Mouse (Mus musculus): ENCODE measurements around the gene Clic4.
"Not testable (repeated sequence)": the region's sequence is repeated elsewhere in the genome, so short reads cannot be mapped to it uniquely, and the experiment has no call there.

The Clic4 gene

GRCm38 (mm10) chr4:135230661-135231060, 42.0 kb downstream of the Clic4 start:
- DNase-seq, result no peak

GRCm38 (mm10) chr4:135229871-135230270, 42.7 kb downstream of the Clic4 start:
- DNase-seq, result no peak

- DNase-seq, result no peak
These were observed 44.5 kb downstream of the Clic4 start for GRCm38 (mm10) chr4:135228136-135228535.

GRCm38 (mm10) chr4:135226008-135226667, 46.5 kb downstream of the Clic4 start:
- no peak for DNase-seq

- DNase-seq, result no peak
These were observed 48.8 kb downstream of the Clic4 start for GRCm38 (mm10) chr4:135223808-135224207.

- no peak for DNase-seq
These were observed 50.8 kb downstream of the Clic4 start for GRCm38 (mm10) chr4:135221632-135222407.

GRCm38 (mm10) chr4:135220641-135221040, 52.0 kb downstream of the Clic4 start:
- no peak for DNase-seq

- DNase-seq, result peak; percentile 57
These were observed 53.0 kb downstream of the Clic4 start for GRCm38 (mm10) chr4:135219652-135220051.

- no peak for DNase-seq
These were observed 62.8 kb downstream of the Clic4 start for GRCm38 (mm10) chr4:135209846-135210245.

- peak; percentile 67 for DNase-seq
These were observed 66.7 kb downstream of the Clic4 start for GRCm38 (mm10) chr4:135205711-135206600.

GRCm38 (mm10) chr4:135205254-135205653, 67.4 kb downstream of the Clic4 start:
- DNase-seq, result no peak

- no peak for DNase-seq
These were observed 67.9 kb downstream of the Clic4 start for GRCm38 (mm10) chr4:135204666-135205065.

- no peak for DNase-seq
These were observed 68.6 kb downstream of the Clic4 start for GRCm38 (mm10) chr4:135203806-135204560.

GRCm38 (mm10) chr4:135203279-135203678, 69.3 kb downstream of the Clic4 start:
- no peak for DNase-seq

GRCm38 (mm10) chr4:135201771-135202170, 70.8 kb downstream of the Clic4 start:
- no peak for DNase-seq

- no peak for DNase-seq
These were observed 74.8 kb downstream of the Clic4 start for GRCm38 (mm10) chr4:135197857-135198256.

GRCm38 (mm10) chr4:135192841-135193240, 79.8 kb downstream of the Clic4 start:
- no peak for DNase-seq

- no peak for DNase-seq
These were observed 81.0 kb downstream of the Clic4 start for GRCm38 (mm10) chr4:135191604-135192003.

- DNase-seq, result no peak
These were observed 81.4 kb downstream of the Clic4 start for GRCm38 (mm10) chr4:135191185-135191584.

- DNase-seq, result no peak
These were observed 82.2 kb downstream of the Clic4 start for GRCm38 (mm10) chr4:135190364-135190763.

GRCm38 (mm10) chr4:135189452-135190008, 83.1 kb downstream of the Clic4 start:
- DNase-seq, result no peak

- not testable (repeated sequence) for DNase-seq
These were observed 88.3 kb downstream of the Clic4 start for GRCm38 (mm10) chr4:135184277-135184676.

All from layer of hippocampus, adult 9-11 months (tissue).